Mouse (Mus musculus) stomach, embryonic 14.5 days (tissue): ENCODE results near the gene Hspb8. TPM values are rescaled to one million over a fixed set of nuclear protein-coding genes. Genes with fewer than 3 reads are reported as not detected.
A peak's percentile ranks its signal among the peaks of the same experiment; 100 is the strongest.

ENCODE experiments used
- ATAC-seq: fragments of 200-750 bp; cut with Nextera tagmentation; 2 replicates; pipeline ENCODE4 v1.8.0; 2017; ENCODE audit warnings: low read depth, moderate TSS enrichment; ENCODE audit not compliant: insufficient number of reproducible peaks, insufficient read depth, low FRiP score
- H3K27ac ChIP-seq: fragments of 300-500 bp; sonication (generic); 2 replicates; pipeline ENCODE4 v1.5.1; 2014; ENCODE audit warnings: mild to moderate bottlenecking, low read length, moderate library complexity, mixed read lengths
- H3K27me3 ChIP-seq: fragments of 300-500 bp; sonication (generic); 2 replicates; pipeline ENCODE4 v1.6.1; 2014; ENCODE audit warnings: low read length, control low read depth, mixed read lengths; ENCODE audit not compliant: control insufficient read depth, insufficient read depth
- H3K36me3 ChIP-seq: fragments of 300-500 bp; sonication (generic); 2 replicates; pipeline ENCODE4 v1.6.1; 2014; ENCODE audit warnings: mild to moderate bottlenecking, control low read depth, low read length, moderate library complexity, mixed read lengths; ENCODE audit not compliant: control insufficient read depth, insufficient read depth
- H3K4me1 ChIP-seq: fragments of 300-500 bp; sonication (generic); 2 replicates; pipeline ENCODE4 v1.6.1; 2014; ENCODE audit warnings: low read length, control low read depth, mixed read lengths; ENCODE audit not compliant: control insufficient read depth, insufficient read depth
- H3K4me2 ChIP-seq: fragments of 300-500 bp; sonication (generic); replicated peaks from 2 replicates; pipeline ENCODE4 v1.6.1; 2014; ENCODE audit warnings: low read depth, low read length, control low read depth
- H3K4me3 ChIP-seq: fragments of 300-500 bp; sonication (generic); 2 replicates; pipeline ENCODE4 v1.5.1; 2014; ENCODE audit warnings: low read depth, low read length, control low read depth
- H3K9ac ChIP-seq: fragments of 300-500 bp; sonication (generic); replicated peaks from 2 replicates; pipeline ENCODE4 v1.6.1; 2014; ENCODE audit warnings: low read depth, mild to moderate bottlenecking, control low read depth, low read length, moderate library complexity, mixed read lengths
- H3K9me3 ChIP-seq: fragments of 300-500 bp; sonication (generic); 2 replicates; pipeline ENCODE4 v1.6.1; 2016; ENCODE audit warnings: low read depth, low read length, control low read depth; ENCODE audit not compliant: control insufficient read depth
- WGBS: fragments of 180-500 bp; shearing (Covaris S2); extraction: QIAGEN DNeasy Blood & Tissue Kit; methylation state at CpG from one replicate; pipeline ENCODE4 v1.1.7; 2014; 5-methylcytosine and 5-hydroxymethylcytosine counted together
- polyA plus RNA-seq: library from polyadenylated mRNA; unstranded; fragments of >200 nt; fragmentation: Nextera tagmentation; extraction: Ambion mirVana; gene quantifications from 2 replicates; pipeline ENCODE4 v1.2.1, GENCODE M21; 2014

Gene Hspb8
- polyA plus RNA-seq: 27.4 and 30.5 TPM in 2 replicates

DNA sequence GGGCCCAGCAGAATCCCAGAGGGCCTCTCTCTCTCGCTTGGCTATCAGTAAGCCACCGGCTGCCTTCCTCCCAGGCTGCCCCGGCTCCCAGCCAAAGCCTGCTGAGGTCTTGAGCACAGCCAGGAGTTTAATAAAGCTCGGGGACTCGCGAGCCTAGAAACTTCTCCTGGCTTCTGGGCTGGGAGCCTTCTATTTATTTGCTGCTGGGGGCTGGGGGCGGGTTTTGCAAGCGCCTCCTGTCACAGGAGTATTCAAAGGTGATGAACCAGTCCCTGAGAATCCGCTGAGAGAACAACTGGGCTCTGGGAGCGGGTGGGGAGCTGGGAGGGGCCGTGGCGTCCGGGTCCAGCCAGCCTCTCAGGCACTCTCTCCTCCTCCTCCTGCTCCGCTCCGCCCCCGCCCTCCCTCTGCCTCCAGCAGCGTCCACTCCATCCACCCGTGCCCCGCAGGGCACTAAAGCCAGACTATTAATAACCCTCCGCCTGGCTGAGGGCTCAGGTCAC lies at the start of gene Hspb8:
Hspb8 (minus strand) TSS at position 166 of the 503 bp plus-strand sequence.
- peaks cover 28% of the 10 kb centered on the region for H3K4me1 ChIP-seq
- no peaks in the 10 kb centered on the region for H3K27me3 ChIP-seq
- H3K9ac ChIP-seq: peak within 1 kb of the TSS; percentile 42
- WGBS: under 1% methylated on average over 20 of the region's 20 CpGs
- H3K9me3 ChIP-seq: no peaks in the 10 kb centered on the region
- peak within 1 kb of the TSS; percentile 57 for H3K4me2 ChIP-seq
- peak within 1 kb of the TSS; percentile 32 for H3K4me3 ChIP-seq
- no peaks in the 10 kb centered on the region for H3K36me3 ChIP-seq
- peak within 1 kb of the TSS; percentile 62; the same call in 1 of the 2 replicates for H3K27ac ChIP-seq
- peak; percentile 77 for ATAC-seq

DNA sequence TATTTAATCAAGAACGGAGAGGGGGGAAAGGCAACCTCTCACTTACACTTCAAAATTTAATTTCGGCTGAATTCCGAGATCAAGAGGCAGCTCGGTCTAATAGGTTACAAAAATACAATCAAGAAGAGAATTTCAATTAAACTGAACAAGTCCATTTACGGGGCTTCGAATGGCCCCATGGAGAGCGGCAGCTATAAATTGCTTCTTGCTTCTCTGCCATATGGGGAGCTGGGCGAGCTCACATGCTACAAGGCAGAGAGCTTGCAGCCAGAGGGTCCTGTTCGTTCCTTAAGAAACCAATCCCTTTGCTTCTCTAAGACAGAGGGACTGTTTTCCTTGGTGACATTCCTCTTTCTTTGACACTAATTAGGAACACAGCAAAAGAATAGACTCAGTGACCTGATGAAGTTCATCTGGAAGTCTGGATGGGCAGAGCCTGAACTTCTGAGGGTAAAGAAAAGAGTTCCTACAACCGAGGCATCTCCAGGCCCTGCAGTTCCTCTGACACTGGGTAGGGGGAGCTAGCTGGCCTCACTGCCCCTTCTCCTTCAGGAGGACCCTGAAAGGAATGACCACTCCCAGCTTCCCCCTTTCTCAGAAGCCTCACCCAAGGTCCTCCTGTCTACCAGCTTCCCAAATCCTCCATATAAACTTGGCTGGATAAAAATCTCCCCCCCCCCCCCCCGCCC lies 38.8 kb upstream of the Hspb8 start:
- Histone ChIP-seq H3K27ac (no peak overlapping the region), H3K4me1 (no peaks in the 10 kb centered on the region), H3K4me2 (no peak overlapping the region), H3K9me3 (peaks cover 6% of the 10 kb centered on the region; the same call in 1 of the 2 replicates), H3K36me3 (no peaks in the 10 kb centered on the region), H3K9ac (no peak overlapping the region), H3K4me3 (no peak overlapping the region), H3K27me3 (no peaks in the 10 kb centered on the region)
- 65% methylated on average over 11 of the region's 11 CpGs for WGBS
- no peak for ATAC-seq

DNA sequence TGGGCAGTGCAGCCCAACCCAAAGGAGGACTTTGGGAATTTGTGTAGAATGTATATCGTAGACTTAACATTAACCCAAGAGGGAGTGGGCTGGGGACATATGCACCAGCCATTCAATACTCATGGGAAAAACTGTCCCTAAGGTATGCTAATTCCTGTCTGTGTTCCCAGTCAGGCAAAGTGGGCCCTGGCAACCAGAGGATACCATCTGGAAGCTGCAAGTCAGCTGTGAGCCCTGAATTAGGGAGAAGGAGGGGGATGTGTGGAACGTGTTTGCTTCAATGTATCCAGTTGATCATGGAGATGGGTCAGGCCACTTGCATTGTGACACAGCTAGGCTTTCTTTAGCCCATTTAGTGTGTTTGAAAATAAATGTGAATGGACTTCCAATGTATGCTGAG lies 37.3 kb upstream of the Hspb8 start:
- no peak for ATAC-seq
- Histone ChIP-seq H3K4me2 (no peak overlapping the region), H3K4me3 (no peak overlapping the region), H3K36me3 (no peaks in the 10 kb centered on the region), H3K27ac (no peak overlapping the region), H3K27me3 (no peaks in the 10 kb centered on the region), H3K9ac (no peak overlapping the region), H3K9me3 (no peaks in the 10 kb centered on the region), H3K4me1 (no peaks in the 10 kb centered on the region)
- 83% methylated on average over 2 of the region's 2 CpGs for WGBS

GRCm38 (mm10) chr5:116457791-116458190 lies 35.1 kb upstream of the Hspb8 start:
- no peak overlapping the region for H3K9ac ChIP-seq
- no peak overlapping the region for H3K27ac ChIP-seq
- H3K4me3 ChIP-seq: no peak overlapping the region
- H3K4me2 ChIP-seq: no peak overlapping the region
- no peaks in the 10 kb centered on the region for H3K4me1 ChIP-seq
- WGBS: 86% methylated on average over 7 of the region's 7 CpGs
- H3K9me3 ChIP-seq: no peaks in the 10 kb centered on the region
- no peak for ATAC-seq
- H3K27me3 ChIP-seq: no peaks in the 10 kb centered on the region
- H3K36me3 ChIP-seq: no peaks in the 10 kb centered on the region

- Histone ChIP-seq H3K9me3 (no peaks in the 10 kb centered on the region), H3K4me2 (no peak overlapping the region), H3K4me3 (no peak overlapping the region), H3K36me3 (no peaks in the 10 kb centered on the region), H3K27me3 (no peaks in the 10 kb centered on the region), H3K4me1 (no peaks in the 10 kb centered on the region), H3K27ac (no peak overlapping the region), H3K9ac (no peak overlapping the region)
- ATAC-seq: no peak
- 29% methylated on average over 10 of the region's 10 CpGs for WGBS
Measured at GRCm38 (mm10) chr5:116456796-116457515, 34.3 kb upstream of the Hspb8 start.

DNA sequence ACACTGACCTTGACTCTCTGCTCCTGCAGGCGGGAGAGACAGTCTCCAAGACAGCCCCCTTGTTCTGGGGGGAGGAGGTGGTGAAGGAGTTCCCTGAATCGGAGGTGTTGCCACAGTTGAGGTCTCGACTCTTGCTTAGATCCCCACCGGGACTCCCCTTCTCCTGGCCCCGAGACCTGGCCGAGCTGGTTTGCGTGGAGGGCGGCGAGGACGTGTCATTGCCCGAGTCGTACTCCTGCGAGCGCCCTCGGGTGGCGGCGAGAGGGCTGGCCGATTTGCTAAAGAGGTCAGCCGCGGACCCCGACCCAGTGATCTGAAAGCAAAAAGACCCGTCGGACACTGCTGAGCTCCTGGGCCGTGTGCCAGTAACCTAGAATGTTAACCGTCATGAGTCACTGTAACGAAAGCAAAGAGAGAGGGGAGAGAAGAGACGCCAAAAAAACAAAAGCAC lies 30.8 kb upstream of the Hspb8 start:
- no peaks in the 10 kb centered on the region for H3K27me3 ChIP-seq
- no peak for ATAC-seq
- H3K4me2 ChIP-seq: peak overlapping the region; percentile 51
- H3K4me1 ChIP-seq: no peaks in the 10 kb centered on the region
- no peak overlapping the region for H3K27ac ChIP-seq
- WGBS: 3% methylated on average over 27 of the region's 27 CpGs
- H3K4me3 ChIP-seq: peak overlapping the region; percentile 22
- no peak overlapping the region for H3K9ac ChIP-seq
- H3K9me3 ChIP-seq: no peaks in the 10 kb centered on the region
- H3K36me3 ChIP-seq: no peaks in the 10 kb centered on the region

DNA sequence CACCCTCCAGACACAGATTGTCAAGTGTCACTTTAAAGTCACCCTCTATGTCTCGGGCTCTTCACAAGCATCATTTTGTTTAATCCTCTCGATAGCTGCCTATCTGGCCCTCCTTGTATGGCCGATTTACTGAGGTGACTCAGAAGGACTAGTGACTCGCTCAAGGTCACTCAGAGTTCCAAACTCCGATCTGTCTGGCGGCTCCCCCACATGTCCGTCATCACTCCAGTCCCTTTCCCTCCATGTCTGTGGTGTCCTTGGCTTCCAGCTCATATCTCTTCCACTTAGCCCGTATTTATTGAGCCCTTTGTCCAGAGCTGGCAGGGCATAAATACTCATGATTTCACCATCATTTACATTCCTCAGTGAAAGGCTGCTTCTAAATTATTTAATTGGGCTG lies 28.2 kb upstream of the Hspb8 start:
- Histone ChIP-seq H3K36me3 (no peaks in the 10 kb centered on the region), H3K9me3 (no peaks in the 10 kb centered on the region), H3K4me1 (no peaks in the 10 kb centered on the region), H3K4me3 (no peak overlapping the region), H3K27ac (no peak overlapping the region), H3K9ac (no peak overlapping the region), H3K4me2 (no peak overlapping the region), H3K27me3 (no peaks in the 10 kb centered on the region)
- ATAC-seq: no peak
- WGBS: 80% methylated on average over 8 of the region's 8 CpGs

DNA sequence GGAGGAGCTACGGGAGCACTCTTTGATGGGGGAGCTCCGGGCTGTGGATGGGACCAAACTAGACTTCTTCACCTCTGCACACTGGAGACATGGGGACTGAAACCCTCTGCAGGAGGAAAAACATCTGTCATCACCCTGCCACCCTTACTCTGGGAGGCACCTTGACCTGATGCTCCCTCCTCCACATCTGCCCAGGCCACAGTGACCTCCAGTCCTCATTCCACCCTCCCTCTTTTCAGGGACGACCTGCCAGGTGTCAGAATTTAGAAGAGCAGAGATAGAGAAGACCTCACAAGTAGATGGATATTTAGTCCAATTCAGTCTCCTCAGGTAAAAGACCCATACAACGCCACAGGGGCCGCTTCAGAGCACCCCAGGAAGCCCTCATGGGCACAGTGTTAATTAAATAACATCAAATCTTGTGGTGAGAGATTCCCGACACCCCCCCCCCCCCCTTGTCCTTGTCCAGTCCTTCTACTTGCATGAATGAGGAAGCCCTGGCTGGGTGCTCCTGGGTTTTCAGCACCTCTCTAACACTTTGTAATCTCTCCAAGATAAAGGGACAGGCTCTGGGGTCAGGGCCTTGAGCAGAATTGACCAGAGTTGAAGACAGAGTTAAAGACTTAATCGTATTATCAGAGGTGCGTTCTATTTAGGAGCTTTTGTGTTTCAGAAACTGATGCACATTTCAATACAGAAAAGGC lies 27.0 kb upstream of the Hspb8 start:
- H3K9ac ChIP-seq: no peak overlapping the region
- H3K27me3 ChIP-seq: no peaks in the 10 kb centered on the region
- WGBS: 53% methylated on average over 8 of the region's 8 CpGs
- ATAC-seq: no peak
- H3K27ac ChIP-seq: no peak overlapping the region
- no peak overlapping the region for H3K4me2 ChIP-seq
- no peak overlapping the region for H3K4me3 ChIP-seq
- no peaks in the 10 kb centered on the region for H3K4me1 ChIP-seq
- no peaks in the 10 kb centered on the region for H3K9me3 ChIP-seq
- no peaks in the 10 kb centered on the region for H3K36me3 ChIP-seq
